Mouse (Mus musculus) inflammation-experienced regulatory T-cells, adult 16 weeks (primary cell): ENCODE results near the gene Pcgf1. TPM values are rescaled to one million over a fixed set of nuclear protein-coding genes. Genes with fewer than 3 reads are reported as not detected.

Experiments used
- polyA plus RNA-seq: library from polyadenylated mRNA; unstranded; fragments of 100-300 nt; shearing (Covaris generic); gene quantifications from one replicate; pipeline ENCODE4 v1.2.1, GENCODE M21; 2017

Gene Pcgf1
- polyA plus RNA-seq = 43.4 TPM

DNA sequence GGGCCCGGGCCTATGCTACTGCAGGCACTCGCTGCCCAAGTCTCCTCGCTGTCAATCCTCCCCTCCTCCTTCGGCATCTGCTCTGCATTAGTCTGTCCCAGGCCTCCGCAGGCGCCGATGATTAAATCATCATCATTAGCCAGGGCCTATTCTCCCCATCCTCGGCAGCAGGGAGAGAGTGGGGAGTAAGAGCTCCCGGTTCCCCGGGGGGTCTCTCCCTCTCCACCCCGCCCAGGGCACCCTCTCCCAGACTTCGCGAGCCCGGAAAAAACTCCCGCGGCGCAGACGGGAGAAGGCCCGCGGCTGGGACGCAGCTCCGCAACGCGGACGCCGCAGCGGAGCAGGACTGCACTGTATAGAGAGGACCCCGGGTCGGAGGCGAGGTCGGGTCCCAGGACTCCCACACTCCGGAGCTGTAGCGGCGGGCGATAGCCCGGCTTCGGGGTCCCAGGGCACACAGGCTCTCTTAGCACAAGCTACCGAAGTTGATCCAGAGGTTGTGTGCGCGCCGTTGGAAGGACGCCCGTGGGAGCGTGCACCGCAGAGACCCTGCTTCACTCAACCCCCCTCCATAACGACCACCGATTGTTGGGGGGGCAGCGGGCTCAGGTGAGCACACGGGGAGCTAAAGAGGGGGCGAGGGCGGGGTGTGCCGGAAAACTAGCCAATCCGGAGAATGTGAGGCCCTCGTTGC lies at the start of gene Pcgf1:
Gene Pcgf1 (plus strand): TSS at position 240 of the 694 bp plus-strand sequence.

DNA sequence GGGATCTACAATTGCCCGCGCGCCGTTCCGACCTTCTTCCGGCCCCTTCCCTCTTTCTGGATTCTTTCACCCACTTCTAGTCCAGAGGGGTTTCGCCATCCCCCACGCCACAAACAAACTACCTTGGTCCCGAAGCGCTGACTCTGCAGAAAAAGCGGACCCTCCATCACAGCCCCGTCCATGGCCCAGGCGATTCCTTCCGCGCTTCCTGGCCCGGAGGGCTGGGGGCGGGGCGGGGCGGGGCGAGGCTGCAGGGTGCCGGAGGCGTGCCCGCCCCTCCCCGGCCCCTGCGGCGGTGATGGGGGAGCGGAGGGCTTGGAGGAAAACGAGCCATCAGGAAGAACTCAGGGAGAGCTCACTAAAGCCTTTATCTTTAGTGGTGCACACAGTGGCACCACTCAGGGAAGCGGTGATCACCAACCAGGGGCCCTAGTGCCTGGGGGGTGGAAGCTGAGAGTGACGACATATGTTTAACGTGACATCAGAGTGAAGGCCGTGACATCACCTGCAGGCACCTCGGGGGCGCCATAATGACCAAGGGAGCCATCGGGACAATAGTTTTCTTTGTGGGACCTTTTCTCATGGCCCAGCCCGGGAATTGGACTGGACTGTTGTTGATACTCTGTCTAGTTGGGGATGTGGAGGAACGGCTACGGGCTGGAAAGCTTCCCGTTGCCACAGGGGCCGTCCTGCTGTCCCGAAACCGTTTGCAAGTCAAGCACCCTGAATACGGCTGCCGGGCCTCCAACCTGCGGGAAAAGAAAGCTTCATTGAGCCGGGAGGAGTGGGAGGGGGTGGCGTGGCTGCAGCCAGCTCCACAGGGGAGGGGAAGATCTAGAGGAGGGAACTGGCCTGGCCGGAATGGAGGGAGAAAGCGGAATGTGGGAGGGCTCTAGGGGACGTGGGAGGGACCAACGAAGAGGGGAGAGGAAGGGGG lies 44.2 kb upstream of the Pcgf1 start, which contains the start of the genes Dok1 and Loxl3:
Gene Dok1 (minus strand): TSS at position 223 of the 937 bp plus-strand sequence.
Gene Loxl3 (plus strand): TSS at position 925 of the 937 bp plus-strand sequence.

DNA sequence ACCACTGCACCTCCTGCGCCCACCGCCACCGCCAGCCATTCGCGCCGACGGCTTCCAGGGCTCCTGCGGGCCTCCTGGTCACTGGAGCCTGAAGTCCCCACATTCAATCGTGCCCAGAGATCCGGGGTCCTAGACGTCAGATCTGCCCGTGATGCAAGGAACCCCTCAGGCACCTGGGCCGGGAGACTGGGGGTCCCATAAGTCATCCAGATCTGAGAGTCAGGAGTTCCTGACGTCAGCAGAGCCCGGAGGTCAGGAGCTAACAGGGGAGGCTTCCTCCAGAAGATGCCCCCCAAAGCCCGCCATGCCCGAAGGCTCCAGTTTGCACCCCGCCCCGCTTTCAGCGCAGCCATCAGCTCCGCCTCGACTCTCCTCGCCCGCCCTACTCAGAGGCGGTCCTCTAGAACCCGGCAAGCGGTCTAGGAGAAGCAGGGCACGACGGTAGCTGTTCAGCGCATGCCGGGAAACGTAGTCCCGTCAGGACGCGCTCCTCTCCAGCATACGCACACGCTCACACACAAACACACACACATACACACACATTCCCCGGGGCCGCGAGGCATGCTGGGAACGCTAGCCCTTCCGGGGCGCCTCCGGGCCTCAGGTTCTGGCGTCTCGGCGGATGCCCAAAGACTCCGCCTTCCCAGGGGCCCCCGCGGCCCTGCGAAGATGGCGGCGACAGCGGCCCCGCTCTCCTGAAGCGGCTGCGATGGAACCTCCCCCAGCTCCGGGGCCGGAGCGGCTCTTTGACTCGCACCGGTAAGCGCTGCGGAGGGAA lies 23.4 kb upstream of the Pcgf1 start, which contains the start of gene Aup1:
Gene Aup1 (plus strand): TSS at position 448 of the 778 bp plus-strand sequence.

DNA sequence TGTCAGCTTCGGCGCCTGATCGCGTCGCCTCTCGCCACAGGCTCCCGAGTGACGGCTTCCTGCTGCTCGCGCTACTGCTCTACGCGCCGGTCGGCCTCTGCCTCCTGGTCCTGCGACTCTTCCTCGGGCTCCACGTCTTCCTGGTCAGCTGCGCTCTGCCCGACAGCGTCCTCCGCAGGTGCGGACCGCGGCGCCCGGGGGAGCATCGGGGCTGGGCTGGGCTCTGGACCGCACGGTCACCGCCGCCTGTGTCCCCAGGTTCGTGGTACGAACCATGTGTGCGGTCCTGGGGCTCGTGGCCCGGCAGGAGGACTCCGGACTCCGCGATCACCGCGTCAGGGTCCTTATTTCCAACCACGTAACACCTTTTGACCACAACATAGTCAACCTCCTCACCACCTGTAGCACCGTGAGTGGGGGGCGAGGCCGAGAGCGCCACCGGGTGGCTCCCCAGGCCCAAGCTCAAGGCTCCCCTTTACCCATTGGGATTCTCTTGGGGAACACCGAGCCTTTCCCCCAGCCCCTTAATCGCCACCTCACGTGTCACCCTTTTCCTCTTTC lies 22.7 kb upstream of the Pcgf1 start, which contains the start of gene Htra2:
Gene Htra2 (minus strand): TSS at position 403 of the 561 bp plus-strand sequence.

DNA sequence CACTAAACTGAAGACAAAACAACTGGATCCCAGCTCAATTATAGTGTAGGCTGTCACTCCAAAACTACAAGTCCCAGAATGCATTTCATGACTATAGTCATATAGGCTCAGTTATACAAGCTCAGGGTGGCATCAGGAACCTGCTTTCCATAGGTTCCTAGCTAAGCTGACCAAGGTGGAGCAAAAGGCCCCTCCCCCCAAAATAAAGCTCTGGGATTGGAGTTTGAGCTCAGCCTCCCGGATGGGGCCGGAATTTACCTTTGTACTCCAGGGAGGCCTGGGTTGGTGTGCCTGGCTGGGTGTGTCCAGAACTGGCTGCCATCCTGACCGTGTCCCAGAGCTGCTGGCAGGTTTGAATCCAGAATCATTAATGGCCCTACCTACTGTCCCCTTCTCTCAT lies 19.9 kb upstream of the Pcgf1 start, which contains the start of gene Dqx1:
Gene Dqx1 (plus strand): TSS at position 55 of the 400 bp plus-strand sequence.

DNA sequence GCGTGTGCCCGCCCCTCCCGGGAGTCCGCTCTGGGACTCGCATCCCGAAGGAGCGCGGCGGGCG lies 7.6 kb upstream of the Pcgf1 start, which contains the start of gene Tlx2:
Gene Tlx2 (minus strand): TSS at position 47 of the 64 bp plus-strand sequence.

DNA sequence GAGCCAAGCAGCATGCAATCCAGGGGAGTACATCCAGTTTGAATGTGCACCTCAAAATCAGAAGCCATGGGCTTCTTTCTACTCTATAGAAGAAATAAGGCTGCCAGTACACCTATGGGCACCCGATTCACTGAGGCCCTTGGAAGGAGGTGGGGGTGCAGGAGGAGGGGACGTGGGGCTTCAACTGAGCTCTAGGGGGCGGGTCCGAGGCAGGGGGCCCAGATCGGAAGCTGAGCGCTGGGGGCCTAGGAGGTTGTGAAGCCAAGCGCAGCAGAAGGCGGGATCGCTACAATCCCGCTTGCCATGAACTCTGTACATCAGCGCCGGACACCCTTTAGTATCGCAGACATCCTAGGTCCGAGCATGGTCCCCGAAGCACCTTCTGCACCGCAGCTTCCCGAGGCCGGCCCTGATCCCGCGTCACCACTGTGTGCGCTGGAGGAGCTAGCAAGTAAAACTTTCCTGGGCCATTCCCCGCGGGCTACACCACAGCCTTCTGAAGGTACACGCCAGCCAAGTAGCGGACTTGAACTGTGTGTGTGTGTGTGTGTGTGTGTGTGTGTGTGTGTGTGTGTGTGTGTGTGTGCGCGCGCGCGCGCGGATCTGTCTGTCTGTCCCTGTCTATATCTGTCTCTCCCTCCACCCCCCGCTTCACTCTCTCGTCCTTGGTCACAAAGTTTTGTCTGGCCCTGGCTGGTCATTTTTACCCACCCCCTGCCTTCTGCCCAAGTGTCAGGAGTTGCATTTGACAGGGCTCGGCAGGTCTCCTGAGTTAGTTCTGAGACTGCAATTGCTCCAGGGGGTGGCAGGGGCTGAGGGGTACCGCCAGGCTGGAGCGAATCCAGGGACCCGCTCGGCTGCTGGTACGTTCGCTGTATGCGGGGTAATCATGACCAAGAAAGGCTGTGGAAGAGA lies 8.7 kb downstream of the Pcgf1 start, which contains the start of gene Lbx2:
Gene Lbx2 (plus strand): TSS at position 247 of the 915 bp plus-strand sequence.

DNA sequence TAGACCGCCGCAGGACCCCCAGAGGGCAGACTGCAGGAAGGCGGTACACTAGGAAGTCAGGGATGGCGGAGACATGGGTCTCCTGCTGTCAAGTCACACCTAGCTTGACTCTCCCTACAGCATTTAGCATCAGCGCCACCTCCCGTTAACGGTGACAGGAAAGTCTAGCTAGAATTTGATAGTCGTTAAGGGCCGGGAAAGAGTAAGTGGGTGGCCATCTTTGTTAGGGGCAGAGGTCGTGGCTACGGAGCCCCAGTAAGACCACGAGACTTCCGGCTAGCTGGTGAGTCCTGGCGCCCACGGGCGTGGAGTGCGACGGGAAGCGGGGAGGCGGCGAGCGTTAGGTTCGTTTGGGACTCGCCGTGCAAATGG lies 23.6 kb downstream of the Pcgf1 start, which contains the start of the genes Ccdc142 and Gm42688:
Gene Ccdc142 (plus strand): TSS at position 286 of the 372 bp plus-strand sequence.
Gene Gm42688 (plus strand): TSS at position 302 of the 372 bp plus-strand sequence.

DNA sequence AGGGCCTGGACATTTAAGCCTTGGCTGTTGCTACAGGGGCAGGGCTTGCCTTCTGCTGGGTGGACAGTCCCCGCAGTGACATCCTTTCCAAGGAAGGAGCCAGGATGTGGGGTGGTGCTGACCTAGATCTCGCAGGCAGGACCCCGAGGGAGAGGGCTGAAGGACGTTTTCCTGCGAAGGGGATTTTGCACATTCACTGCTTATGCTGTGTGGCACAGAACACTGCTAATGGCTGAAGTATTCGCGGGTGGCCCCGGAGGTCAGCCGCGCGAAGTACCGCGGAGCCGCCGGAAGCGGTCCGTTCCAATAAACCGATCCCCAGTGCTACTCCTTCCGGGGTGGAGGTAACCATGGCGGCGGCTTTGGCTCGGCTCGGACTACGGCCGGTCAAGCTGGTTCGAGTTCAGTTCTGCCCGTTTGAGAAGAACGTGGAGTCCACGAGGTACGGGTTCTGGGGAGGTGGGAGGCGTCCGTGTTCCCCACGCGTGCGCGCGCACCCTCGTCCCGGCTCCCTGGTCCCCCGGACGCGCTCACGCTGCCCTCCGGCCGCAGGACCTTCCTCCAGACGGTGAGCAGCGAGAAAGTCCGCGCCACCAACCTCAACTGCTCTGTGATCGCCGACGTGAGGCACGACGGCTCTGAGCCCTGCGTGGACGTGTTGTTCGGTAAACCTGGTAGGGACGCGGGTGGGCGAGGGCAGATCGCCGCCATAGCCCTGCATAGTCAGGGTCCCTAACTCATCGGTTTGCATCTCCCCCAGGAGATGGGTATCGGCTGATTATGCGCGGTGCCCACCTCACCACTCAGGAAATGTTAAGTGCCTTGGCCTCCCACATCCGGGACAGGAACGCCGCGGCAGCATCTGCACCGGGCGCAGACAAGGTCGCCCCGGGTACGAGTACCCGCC lies 31.3 kb downstream of the Pcgf1 start, which contains the start of gene Mrpl53:
Gene Mrpl53 (plus strand): TSS at position 279 of the 907 bp plus-strand sequence.

DNA sequence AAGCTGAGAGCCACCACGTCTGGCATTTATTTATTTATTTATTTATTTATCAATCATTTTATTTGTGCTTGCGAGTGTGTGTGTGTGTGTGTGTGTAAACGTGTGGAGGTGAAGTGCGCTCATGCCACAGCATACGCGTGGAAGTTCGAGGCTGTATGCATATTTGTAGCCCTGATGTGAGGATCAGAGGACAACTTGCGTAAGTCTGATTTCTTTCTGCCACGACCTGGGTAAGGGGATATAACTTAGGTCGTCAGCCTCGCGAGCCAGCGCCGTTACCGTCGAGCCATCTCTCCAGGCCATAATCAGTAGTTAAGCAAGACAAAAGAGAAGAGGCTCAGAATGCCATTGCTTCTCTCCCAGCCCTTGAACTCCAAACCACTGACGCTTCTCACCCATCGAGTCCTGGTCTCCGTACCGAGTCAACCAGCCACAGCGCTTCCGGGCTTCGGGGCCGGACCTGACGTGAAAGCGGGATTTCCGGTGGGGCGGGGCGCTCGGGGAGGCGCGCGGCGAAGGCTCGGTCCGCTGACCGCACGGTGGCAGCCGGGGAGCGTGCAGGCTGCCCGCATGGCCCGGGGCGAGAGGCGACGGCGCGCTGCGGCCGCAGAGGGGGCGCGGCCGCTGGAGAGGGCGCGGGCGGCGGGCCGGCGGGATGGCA lies 37.5 kb downstream of the Pcgf1 start, which contains the start of gene Mogs:
Gene Mogs (plus strand): TSS at position 486 of the 661 bp plus-strand sequence.

DNA sequence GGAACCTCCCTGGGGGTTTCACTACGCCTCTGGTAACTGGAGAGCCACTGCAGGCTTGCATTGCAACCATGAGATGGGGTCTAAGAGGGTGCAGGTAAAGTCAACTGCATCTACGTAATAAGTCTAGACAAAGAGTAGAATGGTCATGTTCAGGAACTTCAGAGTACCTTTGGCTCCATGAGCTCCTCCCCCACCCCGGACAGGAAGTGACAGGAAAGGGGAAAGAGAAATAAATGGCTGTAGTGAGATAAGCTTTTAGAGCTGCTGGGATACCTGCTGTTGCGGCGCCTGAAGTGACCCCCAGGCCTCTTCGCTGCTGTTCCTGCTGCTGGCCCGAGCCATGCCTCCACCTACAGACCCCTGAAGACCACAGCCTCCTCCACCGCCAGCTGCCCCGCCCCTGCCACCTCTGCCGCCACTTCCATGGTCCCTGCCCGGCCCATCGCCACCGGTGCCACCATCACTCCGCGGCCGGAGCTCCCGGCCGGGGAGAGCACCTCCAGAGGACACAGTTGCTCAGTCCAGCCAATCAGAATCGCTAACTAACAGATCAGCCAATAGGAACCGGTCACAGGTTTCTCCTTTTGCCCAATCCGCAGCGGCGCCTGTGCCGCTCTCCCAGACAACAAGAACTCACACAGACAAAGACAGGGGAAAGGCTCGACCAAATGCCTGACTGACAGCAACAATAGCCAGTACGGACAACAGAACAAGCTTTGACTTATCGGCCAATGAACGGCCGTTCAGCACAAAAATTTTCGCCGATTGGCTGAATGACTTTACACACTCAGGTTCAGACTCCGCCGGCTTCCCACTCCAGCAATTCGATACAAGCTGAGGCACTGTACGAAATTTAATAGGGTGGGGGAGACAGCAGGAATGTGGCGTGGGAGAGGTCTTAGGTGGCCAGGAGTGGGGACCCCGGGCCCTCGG lies 43.5 kb downstream of the Pcgf1 start, which contains the start of gene Wbp1:
Gene Wbp1 (minus strand): TSS at position 630 of the 933 bp plus-strand sequence.

DNA sequence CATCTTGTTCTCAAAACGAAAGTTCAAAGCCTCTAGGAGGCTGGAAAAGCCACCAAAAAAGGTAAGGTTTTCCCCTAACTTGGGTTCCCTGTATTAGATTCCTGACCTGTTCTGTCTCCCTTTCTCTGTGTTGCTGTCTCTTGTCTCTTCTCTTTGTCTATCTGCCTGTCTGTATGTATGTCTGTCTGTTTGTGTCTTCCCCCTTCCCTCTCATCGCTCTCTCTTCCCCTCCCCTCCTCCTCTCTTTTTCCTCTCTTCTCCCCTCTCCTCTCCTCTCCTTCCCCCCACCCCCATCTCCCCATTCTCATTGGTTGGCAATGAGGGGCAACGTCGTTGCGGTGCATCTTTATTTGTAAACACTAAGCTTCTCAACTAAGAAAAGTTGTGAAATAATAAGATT lies 47.7 kb downstream of the Pcgf1 start, which contains the start of gene Ino80b:
Gene Ino80b (minus strand): TSS at position 101 of the 400 bp plus-strand sequence.

Other genes with a start within 250 kb of the Pcgf1 start
- 5.4 TPM for gene Sema4f, start 138.1 kb upstream of the Pcgf1 start, polyA plus RNA-seq
- gene M1ap, start 131.0 kb upstream of the Pcgf1 start, polyA plus RNA-seq = 1.6 TPM
- gene Dok1, start 44.4 kb upstream of the Pcgf1 start, polyA plus RNA-seq = 66.4 TPM
- gene Loxl3, start 43.7 kb upstream of the Pcgf1 start, polyA plus RNA-seq = 0.29 TPM
- gene Aup1, start 23.3 kb upstream of the Pcgf1 start, polyA plus RNA-seq = 590 TPM
- 84.3 TPM for gene Htra2, start 22.6 kb upstream of the Pcgf1 start, polyA plus RNA-seq
- 6.1 TPM for gene Dqx1, start 20.0 kb upstream of the Pcgf1 start, polyA plus RNA-seq
- gene Tlx2, start 7.6 kb upstream of the Pcgf1 start, polyA plus RNA-seq = not detected
- gene Lbx2, start 8.5 kb downstream of the Pcgf1 start, polyA plus RNA-seq = not detected
- gene Ccdc142, start 23.7 kb downstream of the Pcgf1 start, polyA plus RNA-seq = 5.7 TPM
- 9.1 TPM for gene Gm42688, start 23.7 kb downstream of the Pcgf1 start, polyA plus RNA-seq
- 62.5 TPM for gene Mrpl53, start 31.2 kb downstream of the Pcgf1 start, polyA plus RNA-seq
- gene Mogs, start 37.6 kb downstream of the Pcgf1 start, polyA plus RNA-seq = 3.6 TPM
- 85.1 TPM for gene Wbp1, start 43.7 kb downstream of the Pcgf1 start, polyA plus RNA-seq
- gene Ino80b, start 47.6 kb downstream of the Pcgf1 start, polyA plus RNA-seq = 9.8 TPM
- 0.79 TPM for gene Rtkn, start 57.6 kb downstream of the Pcgf1 start, polyA plus RNA-seq
- gene Wdr54, start 78.5 kb downstream of the Pcgf1 start, polyA plus RNA-seq = 0.87 TPM
- not detected for gene 1700003E16Rik, start 78.5 kb downstream of the Pcgf1 start, polyA plus RNA-seq
- 98.4 TPM for gene Dctn1, start 88.1 kb downstream of the Pcgf1 start, polyA plus RNA-seq
- 0.74 TPM for gene Slc4a5, start 142.0 kb downstream of the Pcgf1 start, polyA plus RNA-seq
- 97.4 TPM for gene Mthfd2, start 248.0 kb downstream of the Pcgf1 start, polyA plus RNA-seq
- gene Mob1a, start 248.1 kb downstream of the Pcgf1 start, polyA plus RNA-seq = 144 TPM